ENCODE assay signal across 9 mouse cellular contexts in the genomic region with DNA sequence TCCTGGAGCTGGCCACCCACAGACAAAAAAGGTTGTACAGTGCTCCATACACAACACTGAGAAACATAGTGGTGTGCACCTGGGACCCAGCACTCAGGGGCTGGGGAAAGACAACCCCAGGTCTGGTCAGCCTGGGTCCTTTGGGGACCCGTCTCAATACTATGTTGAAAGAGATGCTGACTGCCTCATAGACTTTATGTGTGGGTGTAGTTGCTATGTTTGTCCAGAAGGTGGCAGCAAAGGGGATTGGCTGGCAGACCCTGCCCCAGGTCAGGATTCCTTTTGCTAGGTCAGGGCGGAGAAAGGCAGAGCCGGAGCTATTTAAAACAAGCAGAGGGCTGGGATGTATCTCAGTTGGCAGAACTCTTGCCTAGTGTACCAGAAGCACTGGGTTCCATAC.
A peak's percentile ranks its signal among the peaks of the same experiment; 100 is the strongest.
DNase-seq lines count a peak whose midpoint lies in the region; ATAC-seq and TF ChIP-seq lines count a peak whose summit lies in the region.
"Had no signal": no experiment of that assay in that cellular context is flagged by ENCODE, and none has a peak within 500 bp of the region (broad histone marks: within the 10 kb centered on the region; RNA-seq: fewer than 3 reads in every experiment).

No protein-coding gene starts in this region.

- H3K4me2 ChIP-seq in heart, embryonic 16.5 days (ENCODE audit: low read depth, low read length) = no peak overlapping the region
- H3K4me2 ChIP-seq in hindbrain, embryonic 15.5 days = no peak overlapping the region

- no peaks in the 10 kb centered on the region for H3K36me3 ChIP-seq in heart, embryonic 16.5 days (ENCODE audit: control insufficient read depth, insufficient read depth)
- H3K36me3 ChIP-seq in heart, embryonic 10.5 days = no peaks in the 10 kb centered on the region
- peaks cover 3% of the 10 kb centered on the region; the same call in 1 of the 2 replicates for H3K36me3 ChIP-seq in ES-E14 (ENCODE audit: control insufficient read depth, insufficient read depth, low read length, poor library complexity, severe bottlenecking)
- peaks cover 36% of the 10 kb centered on the region for H3K36me3 ChIP-seq in hindbrain, embryonic 15.5 days

- no peaks in the 10 kb centered on the region for H3K27me3 ChIP-seq in heart, embryonic 16.5 days (ENCODE audit: control insufficient read depth, insufficient read depth, low read length)
- 0 out of 2 replicates have a peak, but pooled peaks cover 6% of the 10 kb centered on the region for H3K27me3 ChIP-seq in heart, embryonic 10.5 days (ENCODE audit: insufficient read depth, poor library complexity, severe bottlenecking)
- no peaks in the 10 kb centered on the region for H3K27me3 ChIP-seq in hindbrain, embryonic 15.5 days

- no peak overlapping the region for H3K9ac ChIP-seq in heart, embryonic 16.5 days (ENCODE audit: low read length)
- no peak overlapping the region for H3K9ac ChIP-seq in ES-E14 (ENCODE audit: insufficient read depth, low read depth, low read length, poor library complexity, severe bottlenecking)
- H3K9ac ChIP-seq in hindbrain, embryonic 15.5 days = no peak overlapping the region

- H3K4me1 ChIP-seq in heart, embryonic 16.5 days (ENCODE audit: control insufficient read depth, insufficient read depth, low read length) = no peaks in the 10 kb centered on the region
- peaks cover 6% of the 10 kb centered on the region; the same call in 1 of the 2 replicates for H3K4me1 ChIP-seq in heart, embryonic 10.5 days
- H3K4me1 ChIP-seq in ES-E14 (ENCODE audit: control insufficient read depth in 2 of 2, insufficient read depth in 2 of 2, low read length in 2 of 2, poor library complexity in 1 of 2) = peaks cover 3% of the 10 kb centered on the region in 2 experiments; a peak in 1 of 4 replicates
- H3K4me1 ChIP-seq in hindbrain, embryonic 15.5 days (replicated peaks) = no peaks in the 10 kb centered on the region

- 12% methylated on average over 3 of the region's 3 CpGs for WGBS in heart, embryonic 16.5 days
- WGBS in heart, embryonic 10.5 days = 8% methylated on average over 3 of the region's 3 CpGs
- WGBS in hindbrain, embryonic 15.5 days = 24% methylated on average over 3 of the region's 3 CpGs

- peak; percentile 41; the same call in 1 of the 2 replicates for ATAC-seq in heart, embryonic 16.5 days (replicated peaks; ENCODE audit: extremely low read depth, insufficient read depth, low FRiP score)
- peak; percentile 40; the same call in 1 of the 2 replicates for ATAC-seq in hindbrain, embryonic 15.5 days (ENCODE audit: low FRiP score, low read depth)

- H3K9me3 ChIP-seq in heart, embryonic 16.5 days (replicated peaks; ENCODE audit: control insufficient read depth, low read length) = no peaks in the 10 kb centered on the region
- no peaks in the 10 kb centered on the region for H3K9me3 ChIP-seq in heart, embryonic 10.5 days
- H3K9me3 ChIP-seq in ES-E14 (ENCODE audit: control insufficient read depth, insufficient read depth, low read depth, low read length) = no peaks in the 10 kb centered on the region
- no peaks in the 10 kb centered on the region for H3K9me3 ChIP-seq in hindbrain, embryonic 15.5 days

- H3K27ac ChIP-seq in heart, embryonic 16.5 days (ENCODE audit: low read length) = no peak overlapping the region
- H3K27ac ChIP-seq in heart, embryonic 10.5 days = no peak overlapping the region
- no peak overlapping the region for H3K27ac ChIP-seq in ES-E14 (ENCODE audit: insufficient read depth, low read depth, low read length, poor library complexity, severe bottlenecking)
- H3K27ac ChIP-seq in hindbrain, embryonic 15.5 days (replicated peaks) = no peak overlapping the region

- no peak overlapping the region for H3K4me3 ChIP-seq in heart, embryonic 16.5 days (ENCODE audit: low read length)
- no peak overlapping the region for H3K4me3 ChIP-seq in heart, embryonic 10.5 days
- no peak overlapping the region for H3K4me3 ChIP-seq in ES-E14 (ENCODE audit: insufficient read depth in 1 of 2, low read depth in 1 of 2, low read length in 2 of 2, poor library complexity in 1 of 2, severe bottlenecking in 1 of 2)
- no peak overlapping the region for H3K4me3 ChIP-seq in hindbrain, embryonic 15.5 days
- H3K4me3 ChIP-seq: myocyte had no signal

- in situ Hi-C loops in ES-E14 (cut with MboI; ENCODE audit: low sequenced_read_pairs in 2 of 2, unreplicated experiment in 2 of 2) = loop anchor here in 1 of 2 experiments (10.0 kb wide), 1 partner anchor 215 kb away; no protein-coding TSS in a partner anchor

- no peak for DNase-seq in heart, embryonic 10.5 days (ENCODE audit: low spot score)
- DNase-seq in ES-E14 (ENCODE audit: low read depth, low spot score) = peak; percentile 79
- peak; percentile 70 for DNase-seq in embryo, embryonic 11 days
- DNase-seq in lung, postnatal 36 days = peak; percentile 49
- DNase-seq in testis, postnatal 10 days (ENCODE audit: low spot score) = peak; percentile 58
- DNase-seq in right cerebral cortex, adult 18-20 months = no peak

TF ChIP-seq in ES-E14, 5 proteins besides CTCF, POLR2A, EP300 and RAD21:
- no peak for TF ChIP-seq ZNF384 (IDR thresholded peaks at IDR 0.05; ENCODE audit: low read depth, low read length)
- no peak for TF ChIP-seq HCFC1 (IDR thresholded peaks at IDR 0.05; ENCODE audit: borderline replicate concordance, insufficient read depth, low read length)
- TF ChIP-seq ZC3H11A (IDR thresholded peaks at IDR 0.05; ENCODE audit: borderline replicate concordance, low read depth, low read length) = peak; percentile 61; the same call in 1 of the 2 replicates
- 0 out of 2 replicates have a peak, but pooled peaks have one; percentile 3 for TF ChIP-seq MAFK (IDR thresholded peaks at IDR 0.05; ENCODE audit: insufficient read depth, low read depth, low read length)

Comparison
In these comparisons a context has a peak if more than half of its experiments do, and no peak if none do; other contexts are left out.
1. DNase-seq: peak in ES-E14 (single experiment), embryo, embryonic 11 days (single experiment), lung, postnatal 36 days (single experiment) and testis, postnatal 10 days (single experiment); none in heart, embryonic 10.5 days (single experiment) and right cerebral cortex, adult 18-20 months (single experiment).